Comparison of ENCODE assay signal across 9 mouse cellular contexts in the genomic region with DNA sequence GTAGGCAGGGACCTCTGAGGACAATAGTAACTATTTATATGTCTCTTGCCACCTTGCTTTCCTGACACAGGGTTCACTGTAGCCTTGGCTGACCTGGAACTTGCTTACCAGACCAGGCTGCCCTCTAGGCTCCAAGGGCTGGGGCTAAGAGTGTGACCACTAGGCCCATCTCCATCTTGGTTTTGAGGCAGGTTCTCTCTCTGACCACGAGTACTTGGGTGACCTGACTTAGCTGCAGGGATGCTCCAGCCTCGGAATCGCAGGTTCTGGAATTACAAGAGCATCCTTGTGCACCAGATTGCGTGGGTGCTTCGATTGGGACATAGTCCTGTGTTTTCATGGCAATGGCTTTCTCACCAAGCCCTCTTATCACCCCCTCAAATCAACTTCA. TPM values are rescaled to one million over a fixed set of nuclear protein-coding genes. Genes with fewer than 3 reads are reported as not detected.
DNase-seq lines count a peak whose midpoint lies in the region; ATAC-seq lines count a peak whose summit lies in the region.
"Had no signal": no experiment of that assay in that cellular context is flagged by ENCODE, and none has a peak within 500 bp of the region (broad histone marks: within the 10 kb centered on the region; RNA-seq: fewer than 3 reads in every experiment).

No protein-coding gene starts in this region.

- H3K9ac ChIP-seq in heart, embryonic 11.5 days (ENCODE audit: low read depth, low read length) = peak overlapping the region; percentile 67; the same call in 1 of the 2 replicates
- H3K9ac ChIP-seq in lung, embryonic 16.5 days (ENCODE audit: low read length) = peak overlapping the region; percentile 51
- 0 out of 2 replicates have a peak overlapping the region, but pooled peaks have one; percentile 6 for H3K9ac ChIP-seq in embryonic facial prominence, embryonic 13.5 days

- no peaks in the 10 kb centered on the region for H3K27me3 ChIP-seq in heart, embryonic 11.5 days (ENCODE audit: control insufficient read depth, insufficient read depth, low read length)
- H3K27me3 ChIP-seq in lung, embryonic 16.5 days (ENCODE audit: control insufficient read depth, insufficient read depth, low read depth, low read length) = no peaks in the 10 kb centered on the region
- no peaks in the 10 kb centered on the region for H3K27me3 ChIP-seq in embryonic facial prominence, embryonic 13.5 days
- H3K27me3 ChIP-seq: neural tube, embryonic 12.5 days had no signal

- no peak overlapping the region for H3K4me3 ChIP-seq in heart, embryonic 11.5 days (ENCODE audit: low read depth, low read length)
- H3K4me3 ChIP-seq in lung, embryonic 16.5 days (ENCODE audit: low read length) = no peak overlapping the region
- peak overlapping the region; percentile 92; the same call in 1 of the 2 replicates for H3K4me3 ChIP-seq in embryonic facial prominence, embryonic 13.5 days
- no peak overlapping the region for H3K4me3 ChIP-seq in macrophage (ENCODE audit: inconsistent target)

- H3K4me1 ChIP-seq in heart, embryonic 11.5 days (ENCODE audit: control insufficient read depth, insufficient read depth, low read length) = peaks cover 47% of the 10 kb centered on the region
- peaks cover 39% of the 10 kb centered on the region for H3K4me1 ChIP-seq in lung, embryonic 16.5 days (replicated peaks; ENCODE audit: control insufficient read depth, insufficient read depth, low read length)
- peaks cover 46% of the 10 kb centered on the region for H3K4me1 ChIP-seq in embryonic facial prominence, embryonic 13.5 days

- peaks cover 6% of the 10 kb centered on the region for H3K36me3 ChIP-seq in heart, embryonic 11.5 days (ENCODE audit: control insufficient read depth, insufficient read depth, low read length)
- peaks cover 13% of the 10 kb centered on the region for H3K36me3 ChIP-seq in lung, embryonic 16.5 days (ENCODE audit: control insufficient read depth, insufficient read depth, low read length)
- H3K36me3 ChIP-seq in embryonic facial prominence, embryonic 13.5 days = peaks cover 20% of the 10 kb centered on the region
- H3K36me3 ChIP-seq in macrophage (ENCODE audit: inconsistent target) = peaks cover 18% of the 10 kb centered on the region; the same call in 1 of the 2 replicates

- DNase-seq in heart, adult 8-10 months (ENCODE audit: low spot score) = no peak
- no peak for DNase-seq in lung, postnatal 10 days
- DNase-seq in left cerebral cortex, adult 11 months (ENCODE audit: low spot score) = no peak
- DNase-seq in cerebellum, adult 8-10 months = no peak

- no peak for ATAC-seq in heart, embryonic 11.5 days (replicated peaks; ENCODE audit: insufficient number of reproducible peaks, low FRiP score, low TSS enrichment)
- ATAC-seq in lung, embryonic 16.5 days (ENCODE audit: low read depth) = no peak
- ATAC-seq in embryonic facial prominence, embryonic 13.5 days (ENCODE audit: insufficient number of reproducible peaks, insufficient read depth, low FRiP score, low TSS enrichment, low read depth) = no peak

- peaks cover 31% of the 10 kb centered on the region for H3K79me2 ChIP-seq in macrophage (ENCODE audit: inconsistent target)

- peak overlapping the region; percentile 41 for H3K27ac ChIP-seq in heart, embryonic 11.5 days (ENCODE audit: low read depth, low read length)
- H3K27ac ChIP-seq in lung, embryonic 16.5 days (ENCODE audit: low read length) = peak overlapping the region; percentile 87
- peak overlapping the region; percentile 66; the same call in 1 of the 2 replicates for H3K27ac ChIP-seq in embryonic facial prominence, embryonic 13.5 days
- H3K27ac ChIP-seq in macrophage = peak overlapping the region; percentile 97

- WGBS in heart, embryonic 11.5 days (ENCODE audit: insufficient replicate concordance) = 83% methylated on average over 5 of the region's 5 CpGs
- 85% methylated on average over 5 of the region's 5 CpGs for WGBS in lung, embryonic 16.5 days
- WGBS in embryonic facial prominence, embryonic 13.5 days = 84% methylated on average over 5 of the region's 5 CpGs
- 65% methylated on average over 5 of the region's 5 CpGs for WGBS in macrophage (ENCODE audit: missing documents)

- peak overlapping the region; percentile 66; the same call in 1 of the 2 replicates for H3K4me2 ChIP-seq in heart, embryonic 11.5 days
- H3K4me2 ChIP-seq in lung, embryonic 16.5 days (ENCODE audit: low read depth, low read length) = no peak overlapping the region
- H3K4me2 ChIP-seq in embryonic facial prominence, embryonic 13.5 days = no peak overlapping the region

- H3K9me3 ChIP-seq in heart, embryonic 11.5 days (replicated peaks; ENCODE audit: control insufficient read depth, low read length) = no peaks in the 10 kb centered on the region; the same call in 1 of the 2 replicates
- no peaks in the 10 kb centered on the region for H3K9me3 ChIP-seq in lung, embryonic 16.5 days (ENCODE audit: control insufficient read depth, low read length)
- no peaks in the 10 kb centered on the region for H3K9me3 ChIP-seq in embryonic facial prominence, embryonic 13.5 days
- H3K9me3 ChIP-seq: neural tube, embryonic 12.5 days had no signal

RNA-seq across cellular contexts. Expression of a gene that starts 5.4 kb away (rescaled TPM):
- 711 and 729 TPM in 2 replicates for polyA plus RNA-seq in heart, embryonic 11.5 days (2014; fragmentation: Nextera tagmentation; extraction: Ambion mirVana)
- total RNA-seq in heart, adult 8-10 months (2022) = 1,000 to 10,000 TPM; 1,048 to 1,125 (median 1,067) TPM
- polyA plus RNA-seq in lung, embryonic 16.5 days (2015; fragmentation: Nextera tagmentation; extraction: Ambion mirVana) = 554 and 585 TPM in 2 replicates
- polyA plus RNA-seq in embryonic facial prominence, embryonic 13.5 days (2015; fragmentation: Nextera tagmentation; extraction: Ambion mirVana) = 445 and 488 TPM in 2 replicates
- 100 to 1,000 TPM in 8 of 26 experiments, 10 to 100 TPM in 18; 25.2 to 137 (median 85.2) TPM for total RNA-seq in macrophage (2018; cell fraction: chromatin; rRNA removed)
- 100 to 1,000 TPM; 389 to 647 (median 497) TPM for total RNA-seq in macrophage (2018; cell fraction: cytosol; rRNA removed)
- total RNA-seq in macrophage (2018; cell fraction: nucleus; rRNA removed) = 100 to 1,000 TPM in 20 of 26 experiments, 10 to 100 TPM in 6; 53.9 to 194 (median 123) TPM
- polyA plus RNA-seq in macrophage (2018) = 427 to 512 TPM (median 481 TPM) in 3 replicates

RNA-seq across cellular contexts. Expression of a gene that starts 12.8 kb away (rescaled TPM):
- polyA plus RNA-seq in heart, embryonic 11.5 days (2014; fragmentation: Nextera tagmentation; extraction: Ambion mirVana) = 160 and 182 TPM in 2 replicates
- total RNA-seq in heart, adult 8-10 months (2022) = 100 to 1,000 TPM in 2 of 4 experiments, 10 to 100 TPM in 2; 91.7 to 106 (median 100) TPM
- polyA plus RNA-seq in lung, embryonic 16.5 days (2015; fragmentation: Nextera tagmentation; extraction: Ambion mirVana) = 194 and 210 TPM in 2 replicates
- polyA plus RNA-seq in embryonic facial prominence, embryonic 13.5 days (2015; fragmentation: Nextera tagmentation; extraction: Ambion mirVana) = 247 and 265 TPM in 2 replicates
- total RNA-seq in macrophage (2018; cell fraction: chromatin; rRNA removed) = 10 to 100 TPM in 15 of 26 experiments, 1 to 10 TPM in 11; 2.7 to 32.6 (median 15.8) TPM
- total RNA-seq in macrophage (2018; cell fraction: cytosol; rRNA removed) = 10 to 100 TPM; 24.1 to 50.6 (median 34.6) TPM
- 10 to 100 TPM in 17 of 26 experiments, 1 to 10 TPM in 9; 5.7 to 31.9 (median 11.6) TPM for total RNA-seq in macrophage (2018; cell fraction: nucleus; rRNA removed)
- polyA plus RNA-seq in macrophage (2018) = 51.6 to 65.8 TPM (median 54.3 TPM) in 3 replicates

RNA-seq across cellular contexts. Expression of a gene that starts 35.9 kb away (rescaled TPM):
- polyA plus RNA-seq in heart, embryonic 11.5 days (2014; fragmentation: Nextera tagmentation; extraction: Ambion mirVana) = 6.2 and 7.5 TPM in 2 replicates
- 1 to 10 TPM; 2.9 to 5.1 (median 3.4) TPM for total RNA-seq in heart, adult 8-10 months (2022)
- 18.1 and 21.8 TPM in 2 replicates for polyA plus RNA-seq in lung, embryonic 16.5 days (2015; fragmentation: Nextera tagmentation; extraction: Ambion mirVana)
- polyA plus RNA-seq in embryonic facial prominence, embryonic 13.5 days (2015; fragmentation: Nextera tagmentation; extraction: Ambion mirVana) = 3.9 and 4.6 TPM in 2 replicates
- 100 to 1,000 TPM in 23 of 26 experiments, 10 to 100 TPM in 3; 60.1 to 650 (median 256) TPM for total RNA-seq in macrophage (2018; cell fraction: chromatin; rRNA removed)
- 100 to 1,000 TPM in 7 of 26 experiments, 10 to 100 TPM in 19; 38.3 to 135 (median 73.0) TPM for total RNA-seq in macrophage (2018; cell fraction: cytosol; rRNA removed)
- total RNA-seq in macrophage (2018; cell fraction: nucleus; rRNA removed) = 100 to 1,000 TPM in 19 of 26 experiments, 10 to 100 TPM in 7; 53.9 to 429 (median 152) TPM
- 56.2 to 124 TPM (median 74.2 TPM) in 3 replicates for polyA plus RNA-seq in macrophage (2018)

RNA-seq across cellular contexts. Expression of a gene that starts 53.0 kb away (rescaled TPM):
- polyA plus RNA-seq in heart, embryonic 11.5 days (2014; fragmentation: Nextera tagmentation; extraction: Ambion mirVana) = 8.4 and 9.6 TPM in 2 replicates
- total RNA-seq in heart, adult 8-10 months (2022) = 10 to 100 TPM in 3 of 4 experiments, 1 to 10 TPM in 1; 9.5 to 12.0 (median 11.1) TPM
- 18.7 and 19.1 TPM in 2 replicates for polyA plus RNA-seq in lung, embryonic 16.5 days (2015; fragmentation: Nextera tagmentation; extraction: Ambion mirVana)
- 15.8 and 16.1 TPM in 2 replicates for polyA plus RNA-seq in embryonic facial prominence, embryonic 13.5 days (2015; fragmentation: Nextera tagmentation; extraction: Ambion mirVana)
- total RNA-seq in macrophage (2018; cell fraction: chromatin; rRNA removed) = 1,000 to 10,000 TPM in 1 of 26 experiments, 100 to 1,000 TPM in 25; 193 to 1,010 (median 316) TPM
- 100 to 1,000 TPM in 1 of 26 experiments, 10 to 100 TPM in 25; 35.5 to 111 (median 48.4) TPM for total RNA-seq in macrophage (2018; cell fraction: cytosol; rRNA removed)
- total RNA-seq in macrophage (2018; cell fraction: nucleus; rRNA removed) = 100 to 1,000 TPM; 103 to 721 (median 158) TPM
- polyA plus RNA-seq in macrophage (2018) = 23.7 to 43.6 TPM (median 42.5 TPM) in 3 replicates

RNA-seq across cellular contexts. Expression of a gene that starts 56.1 kb away (rescaled TPM):
- polyA plus RNA-seq in heart, embryonic 11.5 days (2014; fragmentation: Nextera tagmentation; extraction: Ambion mirVana) = 2.1 and 2.8 TPM in 2 replicates
- total RNA-seq in heart, adult 8-10 months (2022) = 1 to 10 TPM; 7.5 to 8.5 (median 8.0) TPM
- 4.9 and 5.6 TPM in 2 replicates for polyA plus RNA-seq in lung, embryonic 16.5 days (2015; fragmentation: Nextera tagmentation; extraction: Ambion mirVana)
- polyA plus RNA-seq in embryonic facial prominence, embryonic 13.5 days (2015; fragmentation: Nextera tagmentation; extraction: Ambion mirVana) = 2.2 and 2.6 TPM in 2 replicates
- total RNA-seq in macrophage (2018; cell fraction: chromatin; rRNA removed) = 10 to 100 TPM; 13.8 to 55.3 (median 40.0) TPM
- 1 to 10 TPM; 2.5 to 9.0 (median 5.6) TPM for total RNA-seq in macrophage (2018; cell fraction: cytosol; rRNA removed)
- 10 to 100 TPM in 25 of 26 experiments, 1 to 10 TPM in 1; 8.8 to 34.3 (median 23.0) TPM for total RNA-seq in macrophage (2018; cell fraction: nucleus; rRNA removed)
- polyA plus RNA-seq in macrophage (2018) = 3.3 to 10.6 TPM (median 4.0 TPM) in 3 replicates

Comparison
In these comparisons a context has a peak if more than half of its experiments do, and no peak if none do; other contexts are left out.
1. H3K27ac ChIP-seq: peak in every context shown above with its lines; median percentile 97 in macrophage; 87 in lung, embryonic 16.5 days; 66 in embryonic facial prominence, embryonic 13.5 days; 41 in heart, embryonic 11.5 days.
2. H3K9ac ChIP-seq: peak in every context shown above with its lines; median percentile 67 in heart, embryonic 11.5 days; 51 in lung, embryonic 16.5 days; 6 in embryonic facial prominence, embryonic 13.5 days.